Mouse (Mus musculus) limb, embryonic 15.5 days (tissue): ENCODE measurements around the gene Cby3. TPM values are rescaled to one million over a fixed set of nuclear protein-coding genes. Genes with fewer than 3 reads are reported as not detected.
"Not testable (repeated sequence)": the region's sequence is repeated elsewhere in the genome, so short reads cannot be mapped to it uniquely, and the experiment has no call there.

Source experiments
- ATAC-seq: fragments of 200-750 bp; cut with Nextera tagmentation; 2 replicates; pipeline ENCODE4 v1.8.0; 2017; ENCODE audit warnings: low read depth, moderate TSS enrichment; ENCODE audit not compliant: insufficient number of reproducible peaks, low FRiP score, low TSS enrichment
- H3K27ac ChIP-seq: fragments of 300-500 bp; sonication (generic); 2 replicates; pipeline ENCODE4 v1.5.1; 2015; ENCODE audit warnings: moderate library complexity, mild to moderate bottlenecking, inconsistent platforms
- H3K27me3 ChIP-seq: fragments of 300-500 bp; sonication (generic); 2 replicates; pipeline ENCODE4 v1.6.1; 2015; ENCODE audit warnings: inconsistent platforms
- H3K36me3 ChIP-seq: fragments of 300-500 bp; sonication (generic); 2 replicates; pipeline ENCODE4 v1.6.1; 2015; ENCODE audit warnings: inconsistent platforms
- H3K4me1 ChIP-seq: fragments of 300-500 bp; sonication (generic); 2 replicates; pipeline ENCODE4 v1.6.1; 2015; ENCODE audit warnings: inconsistent platforms
- H3K4me2 ChIP-seq: fragments of 300-500 bp; sonication (generic); 2 replicates; pipeline ENCODE4 v1.6.1; 2015; ENCODE audit warnings: mild to moderate bottlenecking, inconsistent platforms
- H3K4me3 ChIP-seq: fragments of 300-500 bp; sonication (generic); 2 replicates; pipeline ENCODE4 v1.5.1; 2015; ENCODE audit warnings: mild to moderate bottlenecking, inconsistent platforms
- H3K9ac ChIP-seq: fragments of 300-500 bp; sonication (generic); 2 replicates; pipeline ENCODE4 v1.6.1; 2015; ENCODE audit warnings: inconsistent platforms
- H3K9me3 ChIP-seq: fragments of 300-500 bp; sonication (generic); 2 replicates; pipeline ENCODE4 v1.6.1; 2016; ENCODE audit warnings: inconsistent platforms
- WGBS: fragments of 180-500 bp; shearing (Covaris S2); methylation state at CpG from one replicate; pipeline ENCODE4 v1.1.7; 2015; 5-methylcytosine and 5-hydroxymethylcytosine counted together
- polyA plus RNA-seq: library from polyadenylated mRNA; unstranded; fragments of >200 nt; fragmentation: Nextera tagmentation; extraction: Ambion mirVana; gene quantifications from 2 replicates; pipeline ENCODE4 v1.2.1, GENCODE M21; 2015

Cby3 gene
- 0.37 TPM in 1 of 2 replicates, not detected in the other for polyA plus RNA-seq

GRCm38 (mm10) chr11:50354162-50354561 lies at the start of gene Cby3:
Gene Cby3, plus strand, starts transcription at chr11:50354462.
- no peaks in the 10 kb centered on the region for H3K27me3 ChIP-seq
- H3K4me2 ChIP-seq = no peak within 1 kb of the TSS
- ATAC-seq = no peak
- peaks cover 5% of the 10 kb centered on the region for H3K4me1 ChIP-seq
- H3K9me3 ChIP-seq = no peaks in the 10 kb centered on the region
- no peak within 1 kb of the TSS for H3K27ac ChIP-seq
- H3K36me3 ChIP-seq = no peaks in the 10 kb centered on the region
- H3K4me3 ChIP-seq = no peak within 1 kb of the TSS
- H3K9ac ChIP-seq = no peak within 1 kb of the TSS

DNA sequence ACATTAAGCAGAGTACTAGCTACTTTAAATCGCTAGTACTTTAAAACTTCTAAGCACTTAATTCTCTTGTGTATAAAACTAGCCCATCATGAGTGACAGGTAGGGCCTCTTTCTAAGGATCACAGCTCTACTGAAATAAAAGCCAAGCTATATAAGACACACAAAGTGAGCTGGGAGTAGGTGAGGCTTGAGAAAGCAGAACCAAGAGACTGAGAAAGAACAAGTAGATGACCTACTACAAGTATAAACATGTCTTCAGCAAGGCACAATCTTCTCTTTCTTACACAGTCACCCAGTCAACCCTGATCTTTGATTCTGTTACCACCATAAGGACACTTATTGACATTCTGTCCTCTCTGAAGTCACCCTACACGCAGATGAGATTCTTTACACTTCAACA lies 41.5 kb upstream of the Cby3 start:
- Histone ChIP-seq H3K36me3 (peaks cover 28% of the 10 kb centered on the region), H3K27ac (no peak overlapping the region), H3K9ac (no peak overlapping the region), H3K4me2 (no peak overlapping the region), H3K27me3 (no peaks in the 10 kb centered on the region), H3K4me3 (no peak overlapping the region), H3K9me3 (no peaks in the 10 kb centered on the region), H3K4me1 (no peaks in the 10 kb centered on the region)
- 77% methylated on average over 2 of the region's 2 CpGs for WGBS
- no peak for ATAC-seq

- H3K9ac ChIP-seq, H3K4me2 ChIP-seq, H3K36me3 ChIP-seq, H3K9me3 ChIP-seq, H3K27ac ChIP-seq, H3K27me3 ChIP-seq, H3K4me3 ChIP-seq, H3K4me1 ChIP-seq, ATAC-seq: not testable (repeated sequence)
- WGBS = 83% methylated on average over 4 of the region's 4 CpGs
Measured at GRCm38 (mm10) chr11:50319343-50319742, 34.9 kb upstream of the Cby3 start.

DNA sequence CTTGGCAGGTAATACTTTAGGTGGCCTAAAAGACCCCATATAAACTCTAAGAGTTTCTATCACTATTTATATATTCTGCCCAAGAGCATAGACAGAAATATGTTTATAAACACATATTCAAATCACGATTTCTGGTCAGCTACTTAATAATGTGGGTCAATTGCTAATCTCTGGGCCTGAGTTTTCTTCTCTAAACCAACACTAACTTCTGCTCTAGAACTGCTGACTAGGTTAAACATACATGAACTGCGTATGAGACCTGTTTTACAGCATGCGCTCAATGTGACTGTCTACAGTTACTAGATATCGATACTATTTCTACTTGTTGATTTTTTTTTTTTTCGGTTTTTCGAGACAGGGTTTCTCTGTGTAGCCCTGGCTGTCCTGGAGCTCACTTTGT lies 33.0 kb upstream of the Cby3 start:
- Histone ChIP-seq H3K9ac (no peak overlapping the region), H3K9me3 (no peaks in the 10 kb centered on the region), H3K4me2 (no peak overlapping the region), H3K27ac (no peak overlapping the region), H3K27me3 (no peaks in the 10 kb centered on the region), H3K36me3 (peaks cover 3% of the 10 kb centered on the region; the same call in 1 of the 2 replicates), H3K4me1 (peaks cover 10% of the 10 kb centered on the region; the same call in 1 of the 2 replicates), H3K4me3 (no peak overlapping the region)
- no peak for ATAC-seq
- 89% methylated on average over 6 of the region's 6 CpGs for WGBS

DNA sequence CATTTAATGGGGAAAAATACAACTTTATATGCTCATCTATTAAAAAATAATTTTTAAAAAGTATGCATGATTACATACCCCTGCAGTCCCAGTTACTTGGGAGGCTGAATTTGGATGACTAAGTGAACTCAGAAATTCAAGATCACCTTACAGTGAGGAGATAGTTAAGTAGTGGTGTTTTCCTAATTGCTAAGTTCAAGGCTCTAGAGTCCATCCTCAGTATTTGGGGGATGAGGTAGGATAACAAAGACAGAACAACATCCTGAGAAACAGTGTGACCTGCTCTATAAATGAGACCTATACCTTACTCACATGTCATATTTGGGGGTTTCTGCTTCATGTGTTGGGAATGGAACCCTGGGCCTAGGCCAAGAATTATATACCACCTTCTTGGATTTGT lies 31.9 kb upstream of the Cby3 start:
- no peak overlapping the region for H3K4me2 ChIP-seq

DNA sequence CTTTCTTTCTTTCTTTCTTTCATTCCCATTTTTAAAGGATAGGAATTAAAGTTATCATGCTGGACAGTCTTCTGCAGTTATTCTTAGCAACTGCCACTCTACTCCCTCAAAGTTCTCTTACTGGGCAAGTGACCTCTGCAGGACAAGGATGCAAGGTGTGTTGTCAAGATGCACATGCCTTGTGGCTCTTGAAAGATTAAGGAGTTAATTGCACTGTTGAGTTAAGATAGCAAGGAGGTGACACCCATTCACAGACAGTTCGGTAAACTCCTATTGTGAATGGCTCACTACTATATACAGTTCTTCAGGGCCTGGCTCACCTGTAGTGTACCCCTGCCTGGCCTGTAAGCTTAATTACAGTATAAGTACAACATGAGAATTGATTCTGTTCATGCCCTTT lies 30.4 kb upstream of the Cby3 start:
- Histone ChIP-seq H3K27ac (no peak overlapping the region), H3K4me1 (peaks cover 10% of the 10 kb centered on the region; the same call in 1 of the 2 replicates), H3K4me2 (peak overlapping the region; percentile 56), H3K9me3 (no peaks in the 10 kb centered on the region), H3K4me3 (peak overlapping the region; percentile 91), H3K36me3 (peaks cover 3% of the 10 kb centered on the region; the same call in 1 of the 2 replicates), H3K27me3 (no peaks in the 10 kb centered on the region), H3K9ac (no peak overlapping the region)
- 26% methylated on average over 1 of the region's 1 CpGs for WGBS
- no peak for ATAC-seq

More for the DNA sequence above, 31.9 kb upstream of the Cby3 start:
- H3K36me3 ChIP-seq = peaks cover 3% of the 10 kb centered on the region; the same call in 1 of the 2 replicates
- no peak overlapping the region for H3K4me3 ChIP-seq
- ATAC-seq = no peak
- H3K27ac ChIP-seq = no peak overlapping the region
- no peaks in the 10 kb centered on the region for H3K27me3 ChIP-seq
- H3K9me3 ChIP-seq = no peaks in the 10 kb centered on the region
- no peak overlapping the region for H3K9ac ChIP-seq
- peaks cover 10% of the 10 kb centered on the region; the same call in 1 of the 2 replicates for H3K4me1 ChIP-seq

- H3K36me3 ChIP-seq = no peaks in the 10 kb centered on the region; the same call in 1 of the 2 replicates
- H3K4me3 ChIP-seq = peak overlapping the region; percentile 91
- H3K4me1 ChIP-seq = peaks cover 10% of the 10 kb centered on the region; the same call in 1 of the 2 replicates
- peak overlapping the region; percentile 95 for H3K9ac ChIP-seq
- WGBS = under 1% methylated on average over 34 of the region's 34 CpGs
- H3K9me3 ChIP-seq = no peaks in the 10 kb centered on the region
- peak overlapping the region; percentile 91 for H3K27ac ChIP-seq
- peak overlapping the region; percentile 56 for H3K4me2 ChIP-seq
- ATAC-seq = peak; percentile 71
- H3K27me3 ChIP-seq = no peaks in the 10 kb centered on the region
Measured at GRCm38 (mm10) chr11:50324751-50325471, 29.4 kb upstream of the Cby3 start.

DNA sequence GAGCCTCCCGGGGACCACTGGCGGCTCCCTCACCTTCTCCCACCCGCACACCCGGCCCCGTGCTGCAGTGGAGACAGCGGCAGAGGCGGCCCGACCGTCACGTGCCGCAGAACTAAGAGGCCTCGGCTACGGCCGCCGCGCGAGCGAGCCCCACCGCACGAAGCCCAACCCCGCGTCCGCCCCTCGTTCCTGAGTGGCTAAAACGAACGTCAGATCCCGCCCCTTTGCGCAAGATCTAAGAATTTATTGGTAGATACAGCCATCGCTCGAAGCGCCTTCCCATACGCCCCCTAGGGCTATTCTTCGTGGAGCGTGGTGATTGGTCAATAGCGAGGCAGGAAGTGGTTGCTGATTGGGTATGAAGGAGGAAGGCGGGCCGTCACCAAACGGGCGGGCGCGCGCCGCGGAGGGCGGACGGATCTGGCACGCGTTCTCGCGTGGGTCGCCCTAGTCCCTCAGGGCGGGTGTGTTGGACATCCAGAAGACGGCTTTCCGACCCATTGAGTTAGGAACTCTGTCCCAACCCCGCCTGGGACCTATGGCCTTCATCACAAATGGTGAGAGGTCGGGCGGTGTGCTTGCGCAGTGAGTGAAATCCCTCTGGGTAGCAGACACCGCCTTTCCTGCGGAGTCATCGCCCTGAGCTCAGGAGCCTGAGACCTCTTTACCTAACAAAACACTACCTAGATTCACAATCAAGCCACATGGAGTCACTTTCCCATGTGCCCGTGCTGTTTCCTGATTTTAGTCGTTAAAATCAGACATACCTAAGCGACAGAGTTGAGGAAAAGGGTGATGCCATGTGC lies 28.6 kb upstream of the Cby3 start, which contains the start of gene Canx:
Canx (minus strand) TSS at position 178 of the 806 bp plus-strand sequence.
- Histone ChIP-seq H3K27me3 (no peaks in the 10 kb centered on the region), H3K9ac (peak within 1 kb of the TSS; percentile 95), H3K27ac (peak within 1 kb of the TSS; percentile 91), H3K4me2 (peak within 1 kb of the TSS; percentile 59), H3K4me3 (peak within 1 kb of the TSS; percentile 91), H3K4me1 (peaks cover 10% of the 10 kb centered on the region; the same call in 1 of the 2 replicates), H3K9me3 (no peaks in the 10 kb centered on the region), H3K36me3 (no peaks in the 10 kb centered on the region; the same call in 1 of the 2 replicates)
- ATAC-seq = peak; percentile 99
- WGBS = under 1% methylated on average over 64 of the region's 64 CpGs

- Histone ChIP-seq H3K9me3 (no peaks in the 10 kb centered on the region), H3K27me3 (no peaks in the 10 kb centered on the region), H3K27ac (peak overlapping the region; percentile 84)
Measured at GRCm38 (mm10) chr11:50326302-50326966, 27.8 kb upstream of the Cby3 start.

DNA sequence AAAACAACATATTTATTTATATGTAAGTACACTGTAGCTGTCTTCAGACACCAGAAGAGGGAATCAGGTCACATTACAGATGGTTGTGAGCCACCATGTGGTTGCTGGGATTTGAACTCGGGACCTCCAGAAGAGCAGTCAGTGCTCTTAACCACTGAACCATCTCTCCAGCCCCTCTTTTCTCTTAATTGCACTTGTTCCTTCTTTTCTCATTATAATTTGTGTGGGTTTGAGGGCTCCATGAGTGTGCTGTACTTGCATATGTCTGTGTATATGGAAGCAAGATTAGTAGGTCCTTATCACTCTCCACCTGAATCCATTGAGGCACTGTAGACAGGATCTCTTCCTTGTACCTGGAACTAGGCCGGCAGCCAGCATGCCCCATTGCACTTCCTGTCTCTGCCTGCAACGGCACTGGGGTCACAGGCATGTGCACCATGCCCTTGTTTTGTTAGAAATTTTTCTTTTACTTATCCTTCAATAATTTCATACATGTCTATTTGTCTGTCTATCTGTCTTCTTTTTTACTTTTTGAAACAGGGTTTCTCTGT lies 26.1 kb upstream of the Cby3 start:
- Histone ChIP-seq H3K36me3 (no peaks in the 10 kb centered on the region; the same call in 1 of the 2 replicates), H3K9me3 (no peaks in the 10 kb centered on the region), H3K27ac (no peak overlapping the region), H3K4me3 (no peak overlapping the region), H3K4me1 (peaks cover 10% of the 10 kb centered on the region; the same call in 1 of the 2 replicates), H3K4me2 (no peak overlapping the region), H3K27me3 (no peaks in the 10 kb centered on the region), H3K9ac (no peak overlapping the region)
- no peak for ATAC-seq
- WGBS = 91% methylated on average over 3 of the region's 3 CpGs

More at GRCm38 (mm10) chr11:50326302-50326966, 27.8 kb upstream of the Cby3 start:
- no peak for ATAC-seq
- Histone ChIP-seq H3K4me2 (peak overlapping the region; percentile 59), H3K4me3 (peak overlapping the region; percentile 91), H3K4me1 (peaks cover 10% of the 10 kb centered on the region; the same call in 1 of the 2 replicates), H3K9ac (peak overlapping the region; percentile 58), H3K36me3 (no peaks in the 10 kb centered on the region; the same call in 1 of the 2 replicates)
- WGBS = 3% methylated on average over 7 of the region's 7 CpGs

DNA sequence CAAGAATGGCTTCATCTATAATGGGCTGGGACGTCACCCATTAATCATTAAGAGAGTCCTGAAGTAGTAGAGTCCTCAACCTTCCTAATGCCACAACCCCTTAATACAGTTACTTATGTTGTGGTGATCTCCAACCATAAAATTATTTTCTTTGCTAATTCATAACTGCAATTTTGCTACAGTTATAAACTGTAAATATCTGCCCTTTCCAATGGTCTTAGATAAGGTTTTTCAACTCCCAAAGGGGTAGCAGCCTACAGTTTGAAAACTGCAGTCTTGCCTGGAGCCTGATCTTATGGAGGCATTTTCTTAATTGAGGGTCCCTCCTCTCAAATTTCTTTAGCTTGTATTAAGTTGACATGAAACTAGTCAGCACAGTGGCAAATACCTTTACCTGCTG lies 24.9 kb upstream of the Cby3 start:
- Histone ChIP-seq H3K9ac (no peak overlapping the region), H3K9me3 (no peaks in the 10 kb centered on the region), H3K4me3 (no peak overlapping the region), H3K27me3 (no peaks in the 10 kb centered on the region), H3K4me1 (peaks cover 2% of the 10 kb centered on the region; the same call in 1 of the 2 replicates), H3K36me3 (no peaks in the 10 kb centered on the region), H3K27ac (no peak overlapping the region), H3K4me2 (no peak overlapping the region)
- ATAC-seq = no peak
- 89% methylated on average over 1 of the region's 1 CpGs for WGBS
